9 mouse cellular contexts compared by ENCODE assay signal in genomic region chr13:15466496-15466895, GRCm38 (mm10). TPM values are rescaled to one million over a fixed set of nuclear protein-coding genes. Genes with fewer than 3 reads are reported as not detected.
DNase-seq lines count a peak whose midpoint lies in the region; ATAC-seq lines count a peak whose summit lies in the region.
"Had no signal": no experiment of that assay in that cellular context is flagged by ENCODE, and none has a peak within 500 bp of the region (broad histone marks: within the 10 kb centered on the region; RNA-seq: fewer than 3 reads in every experiment).

No protein-coding gene starts in this region.

- no peak overlapping the region for H3K27ac ChIP-seq in lung, embryonic 15.5 days
- peak overlapping the region; percentile 48; the same call in 1 of the 2 replicates for H3K27ac ChIP-seq in forebrain, embryonic 15.5 days (replicated peaks)
- H3K27ac ChIP-seq in limb, embryonic 15.5 days: peak overlapping the region; percentile 68

- peaks cover 47% of the 10 kb centered on the region for H3K4me1 ChIP-seq in lung, embryonic 15.5 days
- peaks cover 53% of the 10 kb centered on the region for H3K4me1 ChIP-seq in forebrain, embryonic 15.5 days
- peaks cover 32% of the 10 kb centered on the region for H3K4me1 ChIP-seq in limb, embryonic 15.5 days

- WGBS in lung, embryonic 15.5 days: 37% methylated on average over 6 of the region's 6 CpGs
- 4% methylated on average over 6 of the region's 6 CpGs for WGBS in forebrain, embryonic 15.5 days
- WGBS in limb, embryonic 15.5 days: 18% methylated on average over 6 of the region's 6 CpGs

- no peak overlapping the region for H3K9ac ChIP-seq in lung, embryonic 15.5 days
- H3K9ac ChIP-seq in forebrain, embryonic 15.5 days (replicated peaks): no peak overlapping the region; the same call in 1 of the 2 replicates
- H3K9ac ChIP-seq in limb, embryonic 15.5 days: no peak overlapping the region

- ATAC-seq in lung, embryonic 15.5 days (ENCODE audit: borderline replicate concordance, extremely low read depth, low FRiP score, low TSS enrichment): no peak
- no peak for ATAC-seq in forebrain, embryonic 15.5 days (replicated peaks)
- ATAC-seq in limb, embryonic 15.5 days (ENCODE audit: insufficient number of reproducible peaks, low FRiP score, low TSS enrichment, low read depth): no peak
- no peak for ATAC-seq in CD4-positive, CD25-positive, alpha-beta regulatory T cell, adult 4 months

- no peaks in the 10 kb centered on the region for H3K36me3 ChIP-seq in lung, embryonic 15.5 days
- H3K36me3 ChIP-seq in forebrain, embryonic 15.5 days: no peaks in the 10 kb centered on the region
- no peaks in the 10 kb centered on the region for H3K36me3 ChIP-seq in limb, embryonic 15.5 days
- H3K36me3 ChIP-seq: G1E had no signal

- H3K27me3 ChIP-seq in lung, embryonic 15.5 days: no peaks in the 10 kb centered on the region
- 0 out of 2 replicates have a peak, but pooled peaks cover 3% of the 10 kb centered on the region for H3K27me3 ChIP-seq in forebrain, embryonic 15.5 days
- no peaks in the 10 kb centered on the region for H3K27me3 ChIP-seq in limb, embryonic 15.5 days

- H3K9me3 ChIP-seq in lung, embryonic 15.5 days: no peaks in the 10 kb centered on the region
- H3K9me3 ChIP-seq in forebrain, embryonic 15.5 days: no peaks in the 10 kb centered on the region
- H3K9me3 ChIP-seq in limb, embryonic 15.5 days: no peaks in the 10 kb centered on the region

- peak overlapping the region; percentile 9; the same call in 1 of the 2 replicates for H3K4me3 ChIP-seq in lung, embryonic 15.5 days
- peak overlapping the region; percentile 23 for H3K4me3 ChIP-seq in forebrain, embryonic 15.5 days
- peak overlapping the region; percentile 30 for H3K4me3 ChIP-seq in limb, embryonic 15.5 days

- no peak for DNase-seq in lung, postnatal 25 days (ENCODE audit: low spot score)
- no peak for DNase-seq in spleen, adult 18-20 months
- DNase-seq in urinary bladder, adult 18-20 months (ENCODE audit: low spot score in 2 of 2): no peak
- DNase-seq: lung, postnatal 10 days had no signal

- peak overlapping the region; percentile 75 for H3K4me2 ChIP-seq in lung, embryonic 15.5 days
- peak overlapping the region; percentile 92 for H3K4me2 ChIP-seq in forebrain, embryonic 15.5 days (replicated peaks)
- peak overlapping the region; percentile 39 for H3K4me2 ChIP-seq in limb, embryonic 15.5 days

RNA-seq across cellular contexts. Expression of gene Gli3, which starts 3.5 kb away (rescaled TPM):
- 18.8 and 19.0 TPM in 2 replicates for polyA plus RNA-seq in lung, embryonic 15.5 days (2015; fragmentation: Nextera tagmentation; extraction: Ambion mirVana)
- 13.5 and 15.9 TPM in 2 replicates for polyA plus RNA-seq in forebrain, embryonic 15.5 days (2015; fragmentation: Nextera tagmentation; extraction: Ambion mirVana)
- 25.4 and 30.1 TPM in 2 replicates for polyA plus RNA-seq in limb, embryonic 15.5 days (2015; fragmentation: Nextera tagmentation; extraction: Ambion mirVana)
- polyA plus RNA-seq in CD4-positive, CD25-positive, alpha-beta regulatory T cell, adult 4 months (2017; shearing (Covaris generic)): not detected
- polyA plus RNA-seq: G1E had no signal

Comparison
In these comparisons a context has a peak if more than half of its experiments do, and no peak if none do; other contexts are left out.
1. H3K4me2 ChIP-seq: peak in every context shown above with its lines; median percentile 92 in forebrain, embryonic 15.5 days; 75 in lung, embryonic 15.5 days; 39 in limb, embryonic 15.5 days.
2. RNA of gene Gli3, which starts 3.5 kb away (polyA plus RNA-seq): 25.4 to 30.1 TPM in limb, embryonic 15.5 days, 18.8 to 19.0 TPM in lung, embryonic 15.5 days and 13.5 to 15.9 TPM in forebrain, embryonic 15.5 days; not detected in CD4-positive, CD25-positive, alpha-beta regulatory T cell, adult 4 months; every median in the first group is over 10 times any median in the second.
3. Peak in every context shown above with its lines, with median percentiles within 50 percentile points of each other: H3K4me3 ChIP-seq.